Mouse (Mus musculus): Measurements from ENCODE around the gene Pla1a.

GRCm38 (mm10) chr16:38461749-38462148, 28.8 kb upstream of the Pla1a start:
- no peak for TF ChIP-seq CTCF (IDR thresholded peaks at IDR 0.05; ENCODE audit: low read depth)
- no peak for TF ChIP-seq EP300 (optimal IDR thresholded peaks at IDR 0.05)
